Mouse (Mus musculus) liver (tissue): ENCODE results near the gene Plxna3.

Experiments used
- DNase-seq: peaks from one replicate; pipeline ENCODE4 v3.0.0-alpha.2; 2020; ENCODE audit warnings: mixed read lengths

Gene Plxna3

DNA sequence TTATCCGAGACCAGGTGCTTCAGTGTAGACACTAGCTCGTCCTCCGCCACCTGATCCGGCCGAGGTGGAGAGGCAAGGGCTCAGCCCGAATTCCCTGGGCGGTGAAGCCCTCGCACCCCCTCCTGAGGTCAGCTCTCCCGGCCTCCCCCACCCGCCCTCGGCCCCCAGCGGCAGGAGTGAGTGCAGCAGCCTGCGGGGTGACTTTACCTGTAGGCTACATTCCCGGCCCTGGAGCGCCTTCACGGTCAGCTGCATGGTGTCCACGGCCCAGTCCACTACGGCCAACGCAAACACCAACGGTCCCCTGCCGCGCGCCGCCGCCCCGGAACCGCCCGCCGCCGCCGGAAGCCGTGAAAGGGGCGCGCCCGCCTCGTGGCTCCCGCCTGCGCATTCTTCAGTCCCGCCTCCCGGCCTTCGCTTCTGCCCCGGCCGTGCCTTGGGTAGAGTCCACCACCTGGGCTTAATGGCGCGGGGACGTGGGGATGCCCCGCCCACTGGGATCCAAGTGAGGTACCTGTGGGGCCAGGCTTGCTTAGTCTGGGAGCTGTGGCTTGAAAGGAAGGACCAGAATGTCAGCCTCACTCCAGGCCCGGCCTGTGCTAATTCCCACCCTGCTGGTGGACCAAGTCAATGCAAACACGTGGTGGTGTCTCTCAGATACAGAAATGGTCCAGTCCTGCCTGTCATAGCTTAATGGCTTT, 39.5 kb downstream of the Plxna3 start:
- DNase-seq, result peak; percentile 80

- peak; percentile 92 for DNase-seq
Observed at GRCm38 (mm10) chrX:74372888-74373549, 44.2 kb downstream of the Plxna3 start, which contains the start of the genes Ubl4a and Slc10a3. TSS of gene Ubl4a (minus strand) at chrX:74373218. TSS of gene Slc10a3 (minus strand) at chrX:74373349.

DNA sequence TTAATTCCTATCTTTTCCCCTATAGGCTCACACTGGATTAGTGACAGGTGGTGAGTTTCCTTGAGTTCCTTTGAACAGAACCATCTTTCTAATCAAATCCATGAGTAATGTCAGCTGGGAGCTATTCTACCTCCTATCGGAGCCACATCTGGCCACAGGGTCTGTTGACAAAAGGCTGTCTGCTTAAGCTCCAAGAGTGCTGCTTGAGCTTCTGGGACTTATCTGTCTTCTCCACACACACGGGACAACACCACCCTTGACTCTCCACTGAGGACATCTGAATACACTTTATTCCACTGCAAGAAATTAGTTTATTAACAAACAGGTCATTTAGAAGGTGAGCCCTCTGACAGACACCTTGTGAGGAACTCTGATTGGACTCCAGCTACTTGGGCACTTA, 55.6 kb downstream of the Plxna3 start:
- peak; percentile 37 for DNase-seq

DNA sequence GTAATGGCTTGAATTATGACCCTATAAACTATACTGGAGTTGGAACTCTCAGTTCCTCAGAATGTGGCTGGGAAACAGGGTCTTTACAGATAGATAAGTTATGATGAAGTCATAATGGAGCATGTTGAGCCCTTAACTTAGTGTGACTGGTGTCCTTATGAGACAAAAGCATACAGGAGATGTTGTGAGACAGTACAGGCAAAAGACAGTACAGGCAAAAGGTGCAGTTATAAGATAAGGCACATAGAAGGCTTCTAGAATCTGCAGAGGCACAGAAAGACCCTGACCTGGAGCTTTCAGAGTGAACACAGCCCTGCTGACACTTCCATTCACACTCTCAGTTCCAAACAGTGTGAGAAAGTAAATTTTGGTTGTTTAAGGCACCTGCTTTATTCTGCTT, 59.3 kb downstream of the Plxna3 start:
- DNase-seq, result no peak

DNA sequence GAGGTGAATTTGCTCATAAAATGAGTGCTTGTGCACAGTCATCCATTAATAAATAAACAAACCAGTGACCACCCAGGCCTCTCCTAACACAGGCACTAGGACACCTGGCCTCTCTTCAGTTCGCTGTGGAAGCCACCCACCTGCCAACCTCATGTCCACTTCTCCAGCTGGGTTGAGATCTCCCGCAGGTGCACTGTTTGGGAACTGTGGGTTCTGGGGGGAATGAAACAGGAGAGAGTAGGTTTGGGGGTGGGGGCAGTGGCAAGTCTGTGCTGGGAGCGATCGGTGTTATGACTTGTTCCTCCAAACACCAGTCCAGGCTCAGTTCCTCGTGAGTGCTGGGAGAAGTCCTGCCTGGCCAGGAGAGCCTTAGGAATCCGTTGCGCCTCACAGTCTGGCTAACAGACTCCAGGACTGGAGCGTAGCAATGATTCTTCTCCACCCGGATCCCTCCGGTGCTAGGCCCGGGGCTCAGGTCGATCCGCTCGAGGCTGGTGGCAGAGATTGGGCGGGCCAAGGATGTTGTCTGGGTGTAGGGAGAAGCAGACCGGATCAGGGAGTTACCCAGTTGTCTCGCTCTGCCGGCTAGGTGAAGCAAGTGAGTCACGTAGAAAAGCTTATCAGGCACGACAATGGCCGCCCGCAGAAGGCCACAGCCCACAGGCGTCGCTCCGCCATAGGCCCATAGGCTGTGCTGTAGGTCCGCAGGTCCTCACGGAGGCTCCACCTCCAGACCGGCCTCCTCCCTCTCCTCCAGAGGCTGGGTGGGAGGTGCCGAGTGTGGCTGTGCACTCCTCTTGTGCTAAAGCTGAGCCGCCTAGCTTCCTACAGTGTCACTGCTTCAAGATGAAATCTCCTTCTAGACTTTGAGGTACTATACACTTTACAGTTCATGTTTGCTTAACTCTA, 63.9 kb downstream of the Plxna3 start, which contains the start of the genes Fam3a and Ikbkg:
Gene Fam3a, minus strand, starts transcription at position 738 of the 909 bp plus-strand sequence.
Gene Ikbkg, plus strand, starts transcription at position 756 of the 909 bp plus-strand sequence.
- DNase-seq, result peak; percentile 94
